In the genomic region with DNA sequence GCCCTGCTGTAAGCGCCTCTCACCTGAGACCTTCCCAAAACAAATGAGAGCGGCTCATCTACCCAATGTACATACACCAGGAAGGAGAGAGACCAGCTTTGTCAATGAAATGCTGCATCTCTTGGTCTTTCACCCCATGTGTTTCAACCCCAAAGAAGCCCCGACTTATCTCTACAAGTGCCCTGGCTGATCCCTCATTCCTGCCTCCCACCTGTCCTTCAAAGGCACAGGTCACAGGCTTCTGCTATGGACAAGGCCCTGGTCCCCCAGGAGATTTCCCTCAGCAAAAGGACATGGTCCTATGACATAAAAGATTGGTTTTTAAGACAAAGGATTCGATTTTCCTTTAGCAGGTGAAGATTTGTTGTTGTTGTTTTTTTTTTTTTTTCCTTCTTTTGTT, we compare ENCODE assay signal across 13 mouse cellular contexts.
"Had no signal": no experiment of that assay in that cellular context is flagged by ENCODE, and none has a peak within 500 bp of the region (broad histone marks: within the 10 kb centered on the region; RNA-seq: fewer than 3 reads in every experiment).

No protein-coding gene starts in this region.

- H3K36me3 ChIP-seq: kidney, embryonic 15.5 days; liver, embryonic 13.5 days; midbrain, embryonic 15.5 days had no signal

- H3K27ac ChIP-seq: kidney, embryonic 15.5 days; left cerebral cortex, adult 2 months; liver, embryonic 13.5 days; midbrain, embryonic 15.5 days had no signal

- ATAC-seq: midbrain, embryonic 15.5 days had no signal

- H3K4me3 ChIP-seq: kidney, embryonic 15.5 days; left cerebral cortex, adult 2 months; liver, embryonic 13.5 days; midbrain, embryonic 15.5 days had no signal

- H3K27me3 ChIP-seq: kidney, embryonic 15.5 days; liver, embryonic 13.5 days; midbrain, embryonic 15.5 days had no signal

- DNase-seq: kidney, adult 8-10 months; kidney, postnatal 10 days; kidney, postnatal 36 days; layer of hippocampus, postnatal 36 days; liver, embryonic 13.5 days; lung, adult 2 months; lung, postnatal 14 days; lung, postnatal 4 days; thymus, adult 18-20 months; thymus, postnatal 36 days had no signal

- H3K4me2 ChIP-seq: kidney, embryonic 15.5 days; liver, embryonic 13.5 days; midbrain, embryonic 15.5 days had no signal

- H3K9me3 ChIP-seq: kidney, embryonic 15.5 days; liver, embryonic 13.5 days; midbrain, embryonic 15.5 days had no signal

- H3K4me1 ChIP-seq: kidney, embryonic 15.5 days; liver, embryonic 13.5 days had no signal

- H3K9ac ChIP-seq: kidney, embryonic 15.5 days; liver, embryonic 13.5 days; midbrain, embryonic 15.5 days had no signal
